Mouse (Mus musculus) hematopoietic multipotent progenitor cell, adult 10-12 weeks (in vitro differentiated cells): ENCODE results near the gene Ric8a. TPM values are rescaled to one million over a fixed set of nuclear protein-coding genes. Genes with fewer than 3 reads are reported as not detected.

Source experiments
- polyA plus RNA-seq: library from polyadenylated mRNA; stranded (reverse); fragments of >175 nt; gene quantifications from 2 replicates; pipeline ENCODE4 v1.2.3, GENCODE M21; 2012; ENCODE audit warnings: low replicate concordance

Ric8a gene
- polyA plus RNA-seq = 84.4 and 159 TPM in 2 replicates

GRCm38 (mm10) chr7:140856785-140857549 lies at the start of gene Ric8a:
Ric8a (plus strand) TSS chr7:140856957.

GRCm38 (mm10) chr7:140821653-140822329 lies 35.0 kb upstream of the Ric8a start, which contains the start of gene Zfp941:
Zfp941 (minus strand) TSS chr7:140822178.

GRCm38 (mm10) chr7:140834968-140835757 lies 21.6 kb upstream of the Ric8a start, which contains the start of gene Urah:
Urah (plus strand) TSS chr7:140835018.

GRCm38 (mm10) chr7:140844905-140845665 lies 11.7 kb upstream of the Ric8a start, which contains the start of gene Scgb1c1:
Scgb1c1 (plus strand) TSS chr7:140845547.

GRCm38 (mm10) chr7:140847755-140848580 lies 8.8 kb upstream of the Ric8a start, which contains the start of gene Odf3:
Odf3 (plus strand) TSS chr7:140847805.

GRCm38 (mm10) chr7:140855860-140856784 lies 635 bp upstream of the Ric8a start, which contains the start of gene Gm45785:
Gm45785 (minus strand) TSS chr7:140856331.

GRCm38 (mm10) chr7:140857550-140858505 lies 1.1 kb downstream of the Ric8a start, which contains the start of gene Bet1l:
Bet1l (minus strand) TSS chr7:140857577.

GRCm38 (mm10) chr7:140881696-140882468 lies 25.1 kb downstream of the Ric8a start, which contains the start of the genes Psmd13 and Sirt3:
Psmd13 (plus strand) TSS chr7:140881968.
Sirt3 (minus strand) TSS chr7:140882309.

GRCm38 (mm10) chr7:140900220-140900619 lies 43.5 kb downstream of the Ric8a start, which contains the start of gene Cox8b:
Cox8b (minus strand) TSS chr7:140900446.

Other genes starting within 250 kb of the Ric8a start
- not detected in 2 replicates for gene Olfr61, start 228.0 kb upstream of the Ric8a start, polyA plus RNA-seq
- gene Olfr53, start 210.5 kb upstream of the Ric8a start, polyA plus RNA-seq = not detected in 2 replicates
- gene Olfr539, start 197.0 kb upstream of the Ric8a start, polyA plus RNA-seq = 0.01 TPM in 1 of 2 replicates, not detected in the other
- not detected in 2 replicates for gene Olfr45, start 175.0 kb upstream of the Ric8a start, polyA plus RNA-seq
- gene Olfr541, start 159.7 kb upstream of the Ric8a start, polyA plus RNA-seq = not detected in 2 replicates
- not detected in 2 replicates for gene Cyp2e1, start 93.2 kb upstream of the Ric8a start, polyA plus RNA-seq
- 0.18 TPM in 1 of 2 replicates, not detected in the other for gene Syce1, start 69.1 kb upstream of the Ric8a start, polyA plus RNA-seq
- gene Zfp941, start 34.8 kb upstream of the Ric8a start, polyA plus RNA-seq = not detected in 2 replicates
- not detected in 2 replicates for gene Urah, start 21.9 kb upstream of the Ric8a start, polyA plus RNA-seq
- not detected in 2 replicates for gene Scgb1c1, start 11.4 kb upstream of the Ric8a start, polyA plus RNA-seq
- gene Odf3, start 9.2 kb upstream of the Ric8a start, polyA plus RNA-seq = not detected in 2 replicates
- gene Gm45785, start 626 bp upstream of the Ric8a start, polyA plus RNA-seq = not detected in 2 replicates
- gene Bet1l, start 620 bp downstream of the Ric8a start, polyA plus RNA-seq = 5.3 and 13.3 TPM in 2 replicates
- gene Psmd13, start 25.0 kb downstream of the Ric8a start, polyA plus RNA-seq = 14.0 and 45.3 TPM in 2 replicates
- gene Sirt3, start 25.4 kb downstream of the Ric8a start, polyA plus RNA-seq = 25.2 and 43.6 TPM in 2 replicates
- gene Cox8b, start 43.5 kb downstream of the Ric8a start, polyA plus RNA-seq = not detected in 2 replicates
- 0.27 TPM in 1 of 2 replicates, not detected in the other for gene Nlrp6, start 63.9 kb downstream of the Ric8a start, polyA plus RNA-seq
- 14.9 and 15.1 TPM in 2 replicates for gene Pgghg, start 84.4 kb downstream of the Ric8a start, polyA plus RNA-seq
- gene Ifitm5, start 93.3 kb downstream of the Ric8a start, polyA plus RNA-seq = not detected in 2 replicates
- gene Gm45717, start 99.0 kb downstream of the Ric8a start, polyA plus RNA-seq = not detected in 2 replicates
- 17.6 and 125 TPM in 2 replicates for gene Ifitm2, start 99.0 kb downstream of the Ric8a start, polyA plus RNA-seq
- 8.5 TPM in 2 replicates for gene Ifitm1, start 110.3 kb downstream of the Ric8a start, polyA plus RNA-seq
- 25.7 and 51.0 TPM in 2 replicates for gene Ifitm3, start 153.8 kb downstream of the Ric8a start, polyA plus RNA-seq
- gene Ifitm6, start 161.0 kb downstream of the Ric8a start, polyA plus RNA-seq = 4.0 and 4.9 TPM in 2 replicates
- gene Gm17387, start 172.2 kb downstream of the Ric8a start, polyA plus RNA-seq = not detected in 2 replicates
- gene B4galnt4, start 204.1 kb downstream of the Ric8a start, polyA plus RNA-seq = 3.7 and 11.5 TPM in 2 replicates
- gene Pkp3, start 221.3 kb downstream of the Ric8a start, polyA plus RNA-seq = 30.0 and 50.9 TPM in 2 replicates
- gene Sigirr, start 243.6 kb downstream of the Ric8a start, polyA plus RNA-seq = 44.4 and 49.0 TPM in 2 replicates